Mouse (Mus musculus) embryonic facial prominence, embryonic 11.5 days (tissue): ENCODE measurements around the gene Tmem63b. TPM values are rescaled to one million over a fixed set of nuclear protein-coding genes. Genes with fewer than 3 reads are reported as not detected.
A peak's percentile ranks its signal among the peaks of the same experiment; 100 is the strongest.

ENCODE experiments used
- ATAC-seq: fragments of 200-750 bp; cut with Nextera tagmentation; replicated peaks from 2 replicates; pipeline ENCODE4 v1.8.0; 2017; ENCODE audit warnings: low read depth; ENCODE audit not compliant: insufficient number of reproducible peaks, low FRiP score, low TSS enrichment
- DNase-seq: peaks from one replicate; pipeline ENCODE4 v3.0.0-alpha.2; 2015; ENCODE audit warnings: low spot score
- H3K27ac ChIP-seq: fragments of 300-500 bp; sonication (generic); replicated peaks from 2 replicates; pipeline ENCODE4 v1.5.1; 2014; ENCODE audit warnings: mild to moderate bottlenecking, low read depth, low read length, control low read depth
- H3K27me3 ChIP-seq: fragments of 300-500 bp; sonication (generic); 2 replicates; pipeline ENCODE4 v1.6.1; 2014; ENCODE audit warnings: mild to moderate bottlenecking, low read length, moderate library complexity, mixed read lengths; ENCODE audit not compliant: control insufficient read depth, insufficient read depth
- H3K36me3 ChIP-seq: fragments of 300-500 bp; sonication (generic); replicated peaks from 2 replicates; pipeline ENCODE4 v1.6.1; 2014; ENCODE audit warnings: low read depth, mild to moderate bottlenecking, low read length, moderate library complexity, mixed read lengths; ENCODE audit not compliant: control insufficient read depth, insufficient read depth
- H3K4me1 ChIP-seq: fragments of 300-500 bp; sonication (generic); 2 replicates; pipeline ENCODE4 v1.6.1; 2014; ENCODE audit warnings: low read length, mixed read lengths; ENCODE audit not compliant: control insufficient read depth, insufficient read depth
- H3K4me2 ChIP-seq: fragments of 300-500 bp; sonication (generic); 2 replicates; pipeline ENCODE4 v1.6.1; 2014; ENCODE audit warnings: low read depth, mild to moderate bottlenecking, control low read depth, low read length, moderate library complexity
- H3K4me3 ChIP-seq: fragments of 300-500 bp; sonication (generic); 2 replicates; pipeline ENCODE4 v1.5.1; 2014; ENCODE audit warnings: low read depth, low read length, control low read depth
- H3K9ac ChIP-seq: fragments of 300-500 bp; sonication (generic); replicated peaks from 2 replicates; pipeline ENCODE4 v1.6.1; 2014; ENCODE audit warnings: mild to moderate bottlenecking, control low read depth, low read length
- H3K9me3 ChIP-seq: fragments of 300-500 bp; sonication (generic); replicated peaks from 2 replicates; pipeline ENCODE4 v1.6.1; 2016; ENCODE audit warnings: mild to moderate bottlenecking, low read length, inconsistent platforms, mixed read lengths; ENCODE audit not compliant: control insufficient read depth
- whole genome bisulfite sequencing: fragments of 180-500 bp; shearing (Covaris S2); extraction: QIAGEN DNeasy Blood & Tissue Kit; methylation state at CpG from one replicate; pipeline ENCODE4 v1.1.7; 2014; 5-methylcytosine and 5-hydroxymethylcytosine counted together
- polyA plus RNA-seq: library from polyadenylated mRNA; unstranded; fragments of >200 nt; fragmentation: Nextera tagmentation; extraction: Ambion mirVana; gene quantifications from 2 replicates; pipeline ENCODE4 v1.2.1, GENCODE M21; 2014

The Tmem63b gene
- polyA plus RNA-seq, 1 experiment from 2014 or later = 23.5 TPM

DNA sequence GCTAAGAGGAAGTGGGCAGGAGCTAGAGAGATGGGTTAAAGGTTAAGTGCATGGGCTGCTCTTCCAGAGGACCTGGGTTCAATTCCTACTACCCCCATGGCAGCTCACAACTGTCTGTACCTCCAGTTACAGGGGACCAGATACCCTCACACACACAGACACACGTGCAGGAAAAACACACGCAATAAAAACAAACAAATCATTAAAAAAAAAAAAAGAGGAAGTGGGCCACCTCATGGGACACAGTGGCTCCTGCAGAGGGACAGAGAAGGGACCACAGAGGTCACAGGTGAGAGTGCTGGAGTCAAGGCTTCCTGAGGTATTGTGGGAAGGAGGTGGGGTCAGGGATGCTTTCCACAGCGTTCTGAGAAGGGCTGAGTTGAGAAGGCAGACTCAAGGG is 24.8 kb upstream of the Tmem63b start:
- no peaks in the 10 kb centered on the region for H3K27me3 ChIP-seq
- no peaks in the 10 kb centered on the region for H3K9me3 ChIP-seq
- no peak overlapping the region for H3K4me3 ChIP-seq
- H3K4me2 ChIP-seq = no peak overlapping the region
- H3K36me3 ChIP-seq = no peaks in the 10 kb centered on the region
- no peaks in the 10 kb centered on the region for H3K4me1 ChIP-seq
- DNase-seq (no peak), ATAC-seq (no peak)
- 57% methylated on average over 3 of the region's 3 CpGs for WGBS
- no peak overlapping the region for H3K27ac ChIP-seq
- no peak overlapping the region for H3K9ac ChIP-seq

DNA sequence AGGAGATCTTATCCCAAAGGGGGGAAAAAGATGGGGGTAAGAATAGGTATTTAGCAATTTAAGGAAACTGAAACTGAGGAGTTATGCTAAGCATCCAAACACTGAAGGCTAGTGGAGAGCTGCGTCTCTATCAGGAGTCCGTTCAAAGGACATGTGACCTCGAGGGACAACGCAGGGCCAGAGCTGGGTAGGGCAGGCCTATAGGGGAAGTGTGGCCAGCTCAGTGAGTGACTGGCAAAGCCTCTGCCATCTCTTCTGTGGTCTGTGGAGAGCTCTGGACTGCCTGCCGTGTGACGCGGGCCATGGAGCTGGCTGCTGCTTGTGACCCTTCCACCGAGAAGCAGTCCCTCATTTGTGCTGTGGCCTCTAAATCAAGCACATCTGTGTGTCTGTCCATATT is 23.7 kb upstream of the Tmem63b start:
- no peaks in the 10 kb centered on the region for H3K4me1 ChIP-seq
- H3K36me3 ChIP-seq = no peaks in the 10 kb centered on the region
- no peaks in the 10 kb centered on the region for H3K27me3 ChIP-seq
- ATAC-seq (no peak), DNase-seq (no peak)
- no peak overlapping the region for H3K27ac ChIP-seq
- H3K4me3 ChIP-seq = no peak overlapping the region
- H3K9ac ChIP-seq = no peak overlapping the region
- H3K9me3 ChIP-seq = no peaks in the 10 kb centered on the region
- no peak overlapping the region for H3K4me2 ChIP-seq
- WGBS = 84% methylated on average over 8 of the region's 8 CpGs

DNA sequence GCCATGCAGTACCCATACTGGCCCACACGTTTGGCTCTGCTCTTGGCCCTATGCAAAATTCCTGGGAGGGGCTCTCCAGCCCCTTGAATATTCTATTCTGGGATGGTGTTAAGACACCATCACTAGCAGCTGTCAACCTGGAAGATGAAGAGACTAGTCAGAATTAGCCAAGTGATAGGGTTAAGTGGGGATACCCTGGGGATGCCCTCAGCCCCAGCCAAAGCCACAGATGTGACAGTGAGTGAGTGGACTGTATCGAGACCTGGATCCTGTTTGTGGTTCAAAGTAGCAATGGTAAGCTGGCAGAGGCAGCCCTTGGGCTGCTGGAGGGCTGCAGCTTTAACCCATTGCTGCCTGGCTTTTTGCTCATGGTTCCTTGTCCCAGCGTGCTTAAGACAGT is 23.1 kb upstream of the Tmem63b start:
- no peaks in the 10 kb centered on the region for H3K27me3 ChIP-seq
- no peak for DNase-seq
- H3K4me3 ChIP-seq = no peak overlapping the region
- H3K36me3 ChIP-seq = no peaks in the 10 kb centered on the region
- no peak overlapping the region for H3K4me2 ChIP-seq
- no peaks in the 10 kb centered on the region for H3K4me1 ChIP-seq
- H3K9ac ChIP-seq = no peak overlapping the region
- H3K9me3 ChIP-seq = no peaks in the 10 kb centered on the region
- 40% methylated on average over 3 of the region's 3 CpGs for WGBS
- H3K27ac ChIP-seq = no peak overlapping the region
- ATAC-seq = no peak

DNA sequence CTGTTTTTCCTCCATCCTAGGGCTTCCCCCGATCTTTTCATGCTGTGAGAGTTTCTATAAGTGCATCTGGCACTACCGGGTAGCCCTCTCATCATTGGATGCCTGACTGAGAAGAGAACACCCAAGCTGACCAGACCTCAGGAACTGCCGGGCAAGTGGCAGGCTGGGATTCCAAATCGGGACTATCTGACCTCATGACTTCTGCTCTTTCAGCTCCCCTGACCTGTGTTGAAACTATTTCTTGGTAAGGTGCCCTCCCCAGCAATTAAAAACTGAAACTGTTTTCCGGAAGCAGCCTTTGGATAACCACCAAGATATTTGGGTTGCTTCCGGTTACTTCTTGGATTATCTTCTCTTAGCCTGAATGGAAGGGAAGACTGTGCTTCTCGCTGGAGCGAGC is 21.5 kb upstream of the Tmem63b start:
- H3K36me3 ChIP-seq = no peaks in the 10 kb centered on the region
- DNase-seq (no peak), ATAC-seq (no peak)
- H3K9me3 ChIP-seq = no peaks in the 10 kb centered on the region
- H3K9ac ChIP-seq = no peak overlapping the region
- no peak overlapping the region for H3K4me2 ChIP-seq
- no peaks in the 10 kb centered on the region for H3K4me1 ChIP-seq
- WGBS = 85% methylated on average over 8 of the region's 8 CpGs
- no peaks in the 10 kb centered on the region for H3K27me3 ChIP-seq
- no peak overlapping the region for H3K27ac ChIP-seq
- H3K4me3 ChIP-seq = no peak overlapping the region

DNA sequence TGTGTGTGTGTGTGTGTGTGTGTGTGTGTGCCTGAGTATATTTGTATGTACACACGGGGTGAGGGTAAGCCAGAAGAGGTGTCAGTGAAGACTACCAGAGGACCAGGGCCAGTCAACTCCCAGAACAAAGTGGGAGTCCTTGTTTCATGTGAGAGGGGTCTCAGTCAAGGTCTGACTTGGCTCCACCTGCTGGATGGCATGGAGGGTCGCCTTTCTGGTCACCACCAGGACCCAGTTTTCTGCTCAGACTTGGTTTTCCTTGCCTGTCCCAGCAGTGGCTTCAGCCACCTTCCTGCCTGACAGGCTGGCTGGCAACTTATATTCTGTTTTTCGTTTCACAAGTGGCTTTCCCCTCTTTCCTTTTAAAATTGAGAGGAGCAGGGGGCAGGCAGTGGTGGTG is 20.7 kb upstream of the Tmem63b start:
- no peaks in the 10 kb centered on the region for H3K27me3 ChIP-seq
- no peaks in the 10 kb centered on the region for H3K9me3 ChIP-seq
- 41% methylated on average over 3 of the region's 3 CpGs for WGBS
- no peak overlapping the region for H3K4me3 ChIP-seq
- H3K4me2 ChIP-seq = no peak overlapping the region
- H3K9ac ChIP-seq = no peak overlapping the region
- peak; percentile 40 for DNase-seq
- H3K36me3 ChIP-seq = no peaks in the 10 kb centered on the region
- H3K4me1 ChIP-seq = no peaks in the 10 kb centered on the region
- no peak overlapping the region for H3K27ac ChIP-seq
- ATAC-seq = no peak

DNA sequence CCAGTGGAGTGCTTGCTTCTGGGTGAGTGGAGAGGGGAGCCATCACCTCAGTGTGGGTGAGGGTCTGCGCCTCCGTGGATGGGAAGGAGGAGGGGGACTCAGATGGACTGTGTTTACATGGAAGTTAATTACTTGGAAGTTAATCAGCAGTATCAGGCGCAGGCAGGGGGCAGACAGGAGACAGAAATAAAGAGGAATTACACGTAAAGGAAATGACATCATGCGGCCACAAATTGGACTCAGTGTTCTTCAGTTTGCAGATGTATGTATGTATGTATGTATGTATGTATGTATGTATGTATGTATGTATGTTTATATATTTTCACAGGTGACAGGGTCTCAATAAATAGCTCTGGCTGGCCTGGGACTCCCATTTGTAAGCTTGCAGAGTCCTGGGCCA is 20.1 kb upstream of the Tmem63b start:
- Histone ChIP-seq H3K4me2 (no peak overlapping the region), H3K9me3 (no peaks in the 10 kb centered on the region), H3K27me3 (no peaks in the 10 kb centered on the region), H3K9ac (no peak overlapping the region), H3K27ac (no peak overlapping the region), H3K4me3 (no peak overlapping the region), H3K4me1 (no peaks in the 10 kb centered on the region), H3K36me3 (no peaks in the 10 kb centered on the region)
- WGBS = 71% methylated on average over 5 of the region's 5 CpGs
- DNase-seq (no peak), ATAC-seq (no peak)

DNA sequence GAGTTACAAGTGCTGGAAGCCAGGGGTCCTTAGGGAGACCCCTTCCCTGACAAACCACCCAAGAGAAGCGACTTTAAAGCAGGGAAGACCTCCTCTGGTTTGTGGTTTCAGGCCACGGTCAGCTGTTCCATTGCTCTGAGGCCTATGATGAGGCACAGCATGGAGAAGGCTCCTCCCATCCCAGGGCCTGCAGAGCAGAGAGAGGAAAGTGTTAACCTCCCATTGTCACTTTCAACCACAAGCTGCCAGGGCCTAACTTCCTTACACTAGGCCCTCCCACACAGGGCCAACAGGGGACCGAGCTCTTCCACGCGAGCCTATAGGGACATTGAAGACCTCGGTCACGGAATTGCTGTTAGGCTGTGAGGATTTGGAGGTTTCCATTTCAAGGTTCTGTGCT is 16.5 kb upstream of the Tmem63b start:
- ATAC-seq (no peak), DNase-seq (no peak)
- Histone ChIP-seq H3K4me3 (no peak overlapping the region), H3K4me1 (no peaks in the 10 kb centered on the region; the same call in 1 of the 2 replicates), H3K36me3 (0 out of 2 replicates have a peak, but pooled peaks cover 5% of the 10 kb centered on the region), H3K9ac (no peak overlapping the region), H3K27ac (no peak overlapping the region), H3K27me3 (no peaks in the 10 kb centered on the region), H3K9me3 (no peaks in the 10 kb centered on the region), H3K4me2 (no peak overlapping the region)
- WGBS = 72% methylated on average over 7 of the region's 7 CpGs

DNA sequence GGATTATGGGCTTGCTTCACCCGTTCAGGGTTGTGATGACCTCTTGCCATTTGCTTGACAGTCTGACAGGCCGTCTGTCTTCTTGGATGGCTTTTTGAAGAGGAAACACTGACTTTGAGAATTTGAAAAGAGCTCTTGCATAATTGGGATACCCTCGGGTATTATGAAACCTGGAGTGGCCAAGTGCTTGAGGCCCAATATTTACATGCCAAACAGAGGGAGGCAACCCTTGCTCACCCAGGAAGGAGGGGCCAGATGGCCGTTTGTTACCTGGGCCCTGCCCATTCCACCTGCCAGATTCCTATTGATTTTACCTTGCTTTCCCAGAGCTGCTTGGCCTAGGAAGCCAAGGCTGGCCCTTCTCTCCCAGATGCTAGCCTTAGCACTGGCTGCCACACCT is 15.5 kb upstream of the Tmem63b start:
- 0 out of 2 replicates have a peak, but pooled peaks cover 5% of the 10 kb centered on the region for H3K36me3 ChIP-seq
- 61% methylated on average over 4 of the region's 4 CpGs for WGBS
- ATAC-seq = no peak
- no peaks in the 10 kb centered on the region for H3K9me3 ChIP-seq
- H3K27ac ChIP-seq = no peak overlapping the region
- H3K27me3 ChIP-seq = no peaks in the 10 kb centered on the region
- DNase-seq = no peak
- no peak overlapping the region for H3K4me3 ChIP-seq
- H3K9ac ChIP-seq = no peak overlapping the region
- no peak overlapping the region for H3K4me2 ChIP-seq
- H3K4me1 ChIP-seq = no peaks in the 10 kb centered on the region; the same call in 1 of the 2 replicates
